Mouse (Mus musculus): ENCODE measurements around the gene Tarbp2. TPM values are rescaled to one million over a fixed set of nuclear protein-coding genes. Genes with fewer than 3 reads are reported as not detected.

Gene Tarbp2
- total RNA-seq, 1 experiment: 184 TPM

DNA sequence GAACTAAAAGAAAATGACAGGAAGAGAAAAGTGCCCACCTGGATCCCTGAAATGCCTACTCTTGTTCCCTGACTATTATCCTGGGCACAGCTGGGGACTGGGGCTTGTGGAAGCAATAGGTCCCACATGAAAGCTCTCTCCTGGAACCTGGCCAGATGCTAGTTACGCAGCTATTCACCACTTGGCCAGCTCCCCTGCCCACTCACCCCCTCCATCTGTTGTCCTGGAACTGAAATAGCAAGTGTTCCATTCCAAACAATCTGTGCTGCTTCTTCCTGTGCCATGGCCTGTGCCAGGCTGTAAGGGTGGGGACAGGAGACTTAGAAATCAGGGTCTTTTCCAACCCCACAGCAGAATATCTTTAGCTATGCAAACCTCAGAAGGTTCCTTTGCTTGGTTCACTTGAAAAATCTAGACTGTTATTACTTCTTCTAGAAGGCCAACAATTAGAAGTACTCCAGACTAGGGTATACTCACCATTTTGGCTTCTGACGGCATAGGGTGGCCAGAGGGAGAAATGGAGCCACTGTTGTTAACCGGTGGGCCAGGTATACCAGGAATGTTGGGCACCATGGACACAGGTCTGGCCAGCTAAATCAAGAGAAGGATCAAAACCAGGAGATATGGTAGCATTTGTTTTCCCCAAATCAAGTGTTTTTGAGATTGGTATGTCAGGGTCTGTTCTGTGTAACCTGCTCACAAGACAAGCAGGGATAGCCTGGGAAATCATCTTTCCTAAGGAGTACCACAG is 28.9 kb downstream of the Tarbp2 start:
- in situ Hi-C loops (cut with MboI; ENCODE audit: low sequenced_read_pairs in 2 of 2, unreplicated experiment in 2 of 2): no loop called here
- no peaks in the 10 kb centered on the region for H3K4me1 ChIP-seq (ENCODE audit: control insufficient read depth in 2 of 2, insufficient read depth in 2 of 2, low read length in 2 of 2, poor library complexity in 1 of 2)
- no peak for DNase-seq (ENCODE audit: low read depth, low spot score)

GRCm38 (mm10) chr15:102547478-102547877 is 29.5 kb downstream of the Tarbp2 start:
- no peak overlapping the region for H3K9ac ChIP-seq (ENCODE audit: insufficient read depth, low read depth, low read length, poor library complexity, severe bottlenecking)
- DNase-seq (ENCODE audit: low read depth, low spot score): no peak
- no peak overlapping the region for H3K27ac ChIP-seq (ENCODE audit: insufficient read depth, low read depth, low read length, poor library complexity, severe bottlenecking)
- no peak overlapping the region for H3K4me3 ChIP-seq (ENCODE audit: insufficient read depth in 1 of 2, low read depth in 1 of 2, low read length in 2 of 2, poor library complexity in 1 of 2, severe bottlenecking in 1 of 2)
- H3K4me1 ChIP-seq (ENCODE audit: control insufficient read depth in 2 of 2, insufficient read depth in 2 of 2, low read length in 2 of 2, poor library complexity in 1 of 2): no peaks in the 10 kb centered on the region
- no peaks in the 10 kb centered on the region for H3K9me3 ChIP-seq (ENCODE audit: control insufficient read depth, insufficient read depth, low read depth, low read length)
- TF ChIP-seq ZC3H11A (IDR thresholded peaks at IDR 0.05; ENCODE audit: borderline replicate concordance, low read depth, low read length) (no peak), HCFC1 (IDR thresholded peaks at IDR 0.05; ENCODE audit: borderline replicate concordance, insufficient read depth, low read length) (no peak), CHD2 (IDR thresholded peaks at IDR 0.05; ENCODE audit: low read depth, low read length) (no peak), ZNF384 (IDR thresholded peaks at IDR 0.05; ENCODE audit: low read depth, low read length) (no peak), MAFK (IDR thresholded peaks at IDR 0.05; ENCODE audit: insufficient read depth, low read depth, low read length) (no peak)
- in situ Hi-C loops (cut with MboI; ENCODE audit: low sequenced_read_pairs in 2 of 2, unreplicated experiment in 2 of 2): no loop called here
- no peaks in the 10 kb centered on the region; the same call in none of the 2 replicates for H3K36me3 ChIP-seq (ENCODE audit: control insufficient read depth, insufficient read depth, low read length, poor library complexity, severe bottlenecking)

More for the DNA sequence above, 28.9 kb downstream of the Tarbp2 start:
- TF ChIP-seq ZC3H11A (IDR thresholded peaks at IDR 0.05; ENCODE audit: borderline replicate concordance, low read depth, low read length): no peak
- H3K9ac ChIP-seq (ENCODE audit: insufficient read depth, low read depth, low read length, poor library complexity, severe bottlenecking): no peak overlapping the region
- no peaks in the 10 kb centered on the region; the same call in none of the 2 replicates for H3K36me3 ChIP-seq (ENCODE audit: control insufficient read depth, insufficient read depth, low read length, poor library complexity, severe bottlenecking)
- no peaks in the 10 kb centered on the region for H3K9me3 ChIP-seq (ENCODE audit: control insufficient read depth, insufficient read depth, low read depth, low read length)
- H3K27ac ChIP-seq (ENCODE audit: insufficient read depth, low read depth, low read length, poor library complexity, severe bottlenecking): no peak overlapping the region
- no peak overlapping the region for H3K4me3 ChIP-seq (ENCODE audit: insufficient read depth in 1 of 2, low read depth in 1 of 2, low read length in 2 of 2, poor library complexity in 1 of 2, severe bottlenecking in 1 of 2)

DNA sequence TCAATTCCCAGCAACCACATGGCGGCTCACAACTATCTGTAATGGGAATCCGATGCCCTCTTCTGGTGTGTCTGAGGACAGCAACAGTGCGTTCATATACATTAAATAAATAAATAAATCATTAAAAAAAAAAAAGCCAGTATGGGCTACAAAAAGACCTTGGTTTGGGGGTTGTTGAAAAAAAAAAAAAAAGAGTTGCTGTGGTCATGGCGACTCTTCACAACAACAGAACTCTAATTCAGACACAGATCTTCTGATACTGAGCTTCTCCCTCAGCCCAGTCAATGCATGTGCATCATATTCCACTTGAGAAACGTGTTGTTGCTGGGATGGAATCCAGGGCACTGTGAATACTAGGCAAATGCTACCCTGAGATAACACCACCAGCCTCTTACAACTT is 34.6 kb downstream of the Tarbp2 start:
- TF ChIP-seq HCFC1 (IDR thresholded peaks at IDR 0.05; ENCODE audit: borderline replicate concordance, insufficient read depth, low read length) (no peak), ZNF384 (IDR thresholded peaks at IDR 0.05; ENCODE audit: low read depth, low read length) (0 out of 2 replicates have a peak, but pooled peaks have one; percentile 54)
- Histone ChIP-seq H3K36me3 (ENCODE audit: control insufficient read depth, insufficient read depth, low read length, poor library complexity, severe bottlenecking) (peaks cover 2% of the 10 kb centered on the region), H3K4me1 (ENCODE audit: control insufficient read depth in 2 of 2, insufficient read depth in 2 of 2, low read length in 2 of 2, poor library complexity in 1 of 2) (no peaks in the 10 kb centered on the region), H3K9ac (ENCODE audit: insufficient read depth, low read depth, low read length, poor library complexity, severe bottlenecking) (no peak overlapping the region), H3K27ac (ENCODE audit: insufficient read depth, low read depth, low read length, poor library complexity, severe bottlenecking) (no peak overlapping the region), H3K4me3 (ENCODE audit: insufficient read depth in 1 of 2, low read depth in 1 of 2, low read length in 2 of 2, poor library complexity in 1 of 2, severe bottlenecking in 1 of 2) (no peak overlapping the region), H3K9me3 (ENCODE audit: control insufficient read depth, insufficient read depth, low read depth, low read length) (no peaks in the 10 kb centered on the region)
- in situ Hi-C loops (cut with MboI; ENCODE audit: low sequenced_read_pairs in 2 of 2, unreplicated experiment in 2 of 2): no loop called here
- DNase-seq (ENCODE audit: low read depth, low spot score): no peak

- no peak for DNase-seq (ENCODE audit: low read depth, low spot score)
- H3K9me3 ChIP-seq (ENCODE audit: control insufficient read depth, insufficient read depth, low read depth, low read length): no peaks in the 10 kb centered on the region
- in situ Hi-C loops (cut with MboI; ENCODE audit: low sequenced_read_pairs in 2 of 2, unreplicated experiment in 2 of 2): no loop called here
- H3K27ac ChIP-seq (ENCODE audit: insufficient read depth, low read depth, low read length, poor library complexity, severe bottlenecking): no peak overlapping the region
- no peak overlapping the region for H3K4me3 ChIP-seq (ENCODE audit: insufficient read depth in 1 of 2, low read depth in 1 of 2, low read length in 2 of 2, poor library complexity in 1 of 2, severe bottlenecking in 1 of 2)
- peaks cover 2% of the 10 kb centered on the region for H3K36me3 ChIP-seq (ENCODE audit: control insufficient read depth, insufficient read depth, low read length, poor library complexity, severe bottlenecking)
- no peaks in the 10 kb centered on the region for H3K4me1 ChIP-seq (ENCODE audit: control insufficient read depth in 2 of 2, insufficient read depth in 2 of 2, low read length in 2 of 2, poor library complexity in 1 of 2)
- H3K9ac ChIP-seq (ENCODE audit: insufficient read depth, low read depth, low read length, poor library complexity, severe bottlenecking): no peak overlapping the region
- TF ChIP-seq ZC3H11A (IDR thresholded peaks at IDR 0.05; ENCODE audit: borderline replicate concordance, low read depth, low read length) (no peak), MAFK (IDR thresholded peaks at IDR 0.05; ENCODE audit: insufficient read depth, low read depth, low read length) (no peak), ZNF384 (IDR thresholded peaks at IDR 0.05; ENCODE audit: low read depth, low read length) (no peak), CHD2 (IDR thresholded peaks at IDR 0.05; ENCODE audit: low read depth, low read length) (no peak), HCFC1 (IDR thresholded peaks at IDR 0.05; ENCODE audit: borderline replicate concordance, insufficient read depth, low read length) (no peak)
Measured at GRCm38 (mm10) chr15:102555581-102555980, 37.6 kb downstream of the Tarbp2 start.

GRCm38 (mm10) chr15:102557580-102557979 is 39.6 kb downstream of the Tarbp2 start:
- peaks cover 2% of the 10 kb centered on the region for H3K36me3 ChIP-seq (ENCODE audit: control insufficient read depth, insufficient read depth, low read length, poor library complexity, severe bottlenecking)
- no peaks in the 10 kb centered on the region for H3K9me3 ChIP-seq (ENCODE audit: control insufficient read depth, insufficient read depth, low read depth, low read length)
- H3K27ac ChIP-seq (ENCODE audit: insufficient read depth, low read depth, low read length, poor library complexity, severe bottlenecking): no peak overlapping the region
- in situ Hi-C loops (cut with MboI; ENCODE audit: low sequenced_read_pairs in 2 of 2, unreplicated experiment in 2 of 2): no loop called here
- TF ChIP-seq HCFC1 (IDR thresholded peaks at IDR 0.05; ENCODE audit: borderline replicate concordance, insufficient read depth, low read length) (no peak), ZC3H11A (IDR thresholded peaks at IDR 0.05; ENCODE audit: borderline replicate concordance, low read depth, low read length) (no peak), ZNF384 (IDR thresholded peaks at IDR 0.05; ENCODE audit: low read depth, low read length) (no peak), MAFK (IDR thresholded peaks at IDR 0.05; ENCODE audit: insufficient read depth, low read depth, low read length) (no peak), CHD2 (IDR thresholded peaks at IDR 0.05; ENCODE audit: low read depth, low read length) (no peak)
- no peak for DNase-seq (ENCODE audit: low read depth, low spot score)
- H3K9ac ChIP-seq (ENCODE audit: insufficient read depth, low read depth, low read length, poor library complexity, severe bottlenecking): no peak overlapping the region
- H3K4me3 ChIP-seq (ENCODE audit: insufficient read depth in 1 of 2, low read depth in 1 of 2, low read length in 2 of 2, poor library complexity in 1 of 2, severe bottlenecking in 1 of 2): no peak overlapping the region
- H3K4me1 ChIP-seq (ENCODE audit: control insufficient read depth in 2 of 2, insufficient read depth in 2 of 2, low read length in 2 of 2, poor library complexity in 1 of 2): no peaks in the 10 kb centered on the region
